Mouse (Mus musculus) layer of hippocampus, postnatal 14 days (tissue): ENCODE measurements around the gene Gm10409. TPM values are rescaled to one million over a fixed set of nuclear protein-coding genes. Genes with fewer than 3 reads are reported as not detected.
"Not testable (repeated sequence)": the region's sequence is repeated elsewhere in the genome, so short reads cannot be mapped to it uniquely, and the experiment has no call there.

Experiments
- DNase-seq, 2 experiments: peaks; one replicate each; pipeline ENCODE4 v3.0.0; 2021 to 2022; ENCODE audit warnings: low spot score in 2 of 2, mixed read lengths in 1 of 2
- long read RNA-seq, 2 experiments: library from polyadenylated mRNA; stranded (forward); transcript quantifications; one replicate each; pipeline ENCODE4 v2.0.0; 2021
- total RNA-seq, 2 experiments: library from RNA; stranded (reverse); gene quantifications; 2 replicates each; pipeline ENCODE4 v1.2.3; 2021

Gm10409 gene
- total RNA-seq, result 1 to 10 TPM; 4.4 to 4.7 TPM
- long read RNA-seq, experiment 1, partial matches to known transcripts, result 0 of 2 reads
- long read RNA-seq, experiment 1, other reads (novel, unspliced or antisense), result 0 of 2 reads
- long read RNA-seq, experiment 2, partial matches to known transcripts, result 0 of 3 reads
- long read RNA-seq, experiment 2, other reads (novel, unspliced or antisense), result 1 of 3 reads

DNA sequence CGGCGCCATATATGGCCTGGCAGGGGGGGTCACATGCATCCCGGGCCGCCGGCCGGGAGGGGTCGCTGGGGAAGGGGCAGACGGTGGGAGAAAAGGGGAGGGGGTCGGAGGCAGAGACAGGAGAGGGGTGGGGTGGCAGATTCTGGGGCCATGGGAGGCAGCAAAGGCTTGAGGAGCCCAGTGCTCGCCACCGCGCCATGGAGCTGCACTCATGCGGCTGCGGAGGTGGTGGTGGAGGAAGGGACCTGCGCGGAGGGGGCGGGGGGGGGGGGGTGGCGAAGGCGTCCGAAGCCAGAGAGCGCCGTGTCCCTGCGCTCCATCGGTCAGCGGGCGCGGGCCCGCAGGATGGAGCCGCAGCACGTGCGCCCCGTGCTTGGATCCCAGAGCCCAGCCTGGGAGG lies at the start of gene Gm10409:
Gm10409 (plus strand) TSS at position 301 of the 400 bp plus-strand sequence.
- DNase-seq, result not testable (repeated sequence)

DNA sequence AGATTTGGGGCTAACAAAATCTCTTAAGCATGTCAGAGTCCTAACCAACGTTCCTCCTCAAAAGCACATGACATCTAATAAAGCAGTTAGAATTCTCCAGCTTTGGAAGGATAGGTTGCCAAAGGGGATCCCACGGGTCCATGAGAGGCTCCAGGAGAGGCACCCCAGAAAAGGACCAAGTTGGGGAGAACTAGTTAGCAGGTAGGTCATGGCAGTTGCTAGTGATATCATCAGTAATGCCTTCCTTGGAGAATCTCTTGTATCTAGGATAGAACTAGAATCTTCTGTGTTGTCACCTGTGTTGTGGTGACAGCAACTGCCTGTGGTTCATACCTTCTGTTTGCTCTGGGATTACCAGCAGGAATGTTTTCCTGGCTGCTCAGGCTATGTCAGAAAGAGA lies 17.6 kb upstream of the Gm10409 start, which contains the start of gene Gm10413:
Gm10413 (plus strand) TSS at position 301 of the 400 bp plus-strand sequence.
- DNase-seq, result not testable (repeated sequence)

DNA sequence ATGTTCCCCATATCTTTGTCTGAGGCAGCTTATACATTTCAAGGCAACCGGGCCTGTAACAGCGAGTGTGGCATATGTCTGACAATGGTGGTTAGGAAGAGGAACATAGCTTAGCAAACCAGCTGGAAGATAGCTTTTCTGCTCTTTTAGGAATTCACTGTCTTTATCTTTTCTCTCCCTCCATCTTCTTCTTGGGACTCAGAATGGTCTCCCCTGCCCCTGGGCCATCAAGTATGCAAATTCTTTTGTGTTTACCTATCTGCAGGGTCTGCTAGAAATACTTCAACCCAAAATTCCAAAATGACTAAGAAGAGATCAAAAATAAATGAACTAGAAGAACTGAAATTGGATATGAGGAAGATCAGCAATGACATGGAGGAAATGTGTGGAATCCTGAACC lies 15.4 kb downstream of the Gm10409 start, which contains the start of gene Gm3005:
Gm3005 (plus strand) TSS at position 301 of the 400 bp plus-strand sequence.
- not testable (repeated sequence) for DNase-seq

DNA sequence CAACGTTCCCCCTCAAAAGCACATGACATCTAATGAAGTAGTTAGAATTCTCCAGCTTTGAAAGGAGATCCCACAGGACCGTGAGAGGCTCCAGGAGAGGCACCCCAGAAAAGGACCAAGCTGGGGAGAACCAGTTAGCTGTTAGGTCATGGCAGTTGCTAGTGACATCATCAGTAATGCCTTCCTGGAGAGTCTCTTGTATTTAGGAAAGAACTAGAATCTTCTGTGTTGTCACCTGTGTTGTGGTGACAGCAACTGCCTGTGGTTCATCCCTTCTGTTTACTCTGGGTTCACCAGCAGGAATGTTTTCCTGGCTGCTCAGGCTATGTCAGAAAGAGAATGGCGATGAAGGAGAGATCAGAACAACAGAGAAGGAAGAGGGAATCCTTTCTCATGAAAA lies 36.7 kb downstream of the Gm10409 start, which contains the start of gene Gm10408:
Gm10408 (plus strand) TSS at position 301 of the 400 bp plus-strand sequence.
- not testable (repeated sequence) for DNase-seq

Other genes with a start within 250 kb of the Gm10409 start
- not detected for gene Gm5795, start 224.4 kb upstream of the Gm10409 start, total RNA-seq
- 1 to 10 TPM; 5.0 TPM for gene D830030K20Rik, start 204.1 kb upstream of the Gm10409 start, total RNA-seq
- gene Gm2956, start 80.0 kb upstream of the Gm10409 start, total RNA-seq, result not detected
- gene Gm10413, start 17.5 kb upstream of the Gm10409 start, total RNA-seq, result not detected
- 1 to 10 TPM; 1.4 to 2.0 TPM for gene Gm3005, start 15.5 kb downstream of the Gm10409 start, total RNA-seq
- not detected for gene Gm10408, start 36.8 kb downstream of the Gm10409 start, total RNA-seq
- not detected for gene Gm3012, start 221.9 kb downstream of the Gm10409 start, total RNA-seq
- 1 to 10 TPM; 4.4 to 4.7 TPM for gene Gm3020, start 239.4 kb downstream of the Gm10409 start, total RNA-seq